Comparison of ENCODE assay signal across 10 mouse cellular contexts in genomic region chr8:121073174-121074107, GRCm38 (mm10). TPM values are rescaled to one million over a fixed set of nuclear protein-coding genes. Genes with fewer than 3 reads are reported as not detected.
DNase-seq lines count a peak whose midpoint lies in the region; ATAC-seq and TF ChIP-seq lines count a peak whose summit lies in the region.
"Had no signal": no experiment of that assay in that cellular context is flagged by ENCODE, and none has a peak within 500 bp of the region (broad histone marks: within the 10 kb centered on the region; RNA-seq: fewer than 3 reads in every experiment).

No protein-coding gene starts in this region.

- no peak for DNase-seq in heart, embryonic 10.5 days (ENCODE audit: low spot score)
- no peak for DNase-seq in heart, postnatal 14 days
- peak; percentile 53 for DNase-seq in hindbrain, embryonic 11.5 days (ENCODE audit: low spot score)
- DNase-seq in lung, postnatal 0 days (ENCODE audit: low spot score) = peak; percentile 54
- DNase-seq in layer of hippocampus, postnatal 36 days = no peak
- DNase-seq in cerebellum, postnatal 25 days = no peak
- DNase-seq in left cerebral cortex, postnatal 25 days (ENCODE audit: low spot score in 2 of 2) = no peak
- DNase-seq: cerebellum, postnatal 14 days; thymus, postnatal 14 days had no signal

- H3K4me1 ChIP-seq in heart, embryonic 10.5 days = peaks cover 41% of the 10 kb centered on the region
- H3K4me1 ChIP-seq in E14TG2a.4 (replicated peaks; ENCODE audit: low read depth, low read length) = peaks cover 25% of the 10 kb centered on the region
- H3K4me1 ChIP-seq in hindbrain, embryonic 11.5 days (replicated peaks; ENCODE audit: control insufficient read depth, insufficient read depth, low read length) = no peaks in the 10 kb centered on the region
- peaks cover 5% of the 10 kb centered on the region for H3K4me1 ChIP-seq in lung, postnatal 0 days (ENCODE audit: insufficient read depth, low read depth, low read length)

- H3K36me3 ChIP-seq in heart, embryonic 10.5 days = no peaks in the 10 kb centered on the region
- no peaks in the 10 kb centered on the region for H3K36me3 ChIP-seq in E14TG2a.4 (ENCODE audit: insufficient read depth, low read length)
- H3K36me3 ChIP-seq in hindbrain, embryonic 11.5 days (ENCODE audit: control insufficient read depth, insufficient read depth, low read length) = no peaks in the 10 kb centered on the region
- no peaks in the 10 kb centered on the region for H3K36me3 ChIP-seq in lung, postnatal 0 days (ENCODE audit: insufficient read depth, low read length)

- H3K4me2 ChIP-seq in hindbrain, embryonic 11.5 days (replicated peaks; ENCODE audit: low read depth, low read length) = no peak overlapping the region
- H3K4me2 ChIP-seq in lung, postnatal 0 days (replicated peaks; ENCODE audit: low read depth, low read length) = peak overlapping the region; percentile 62

- H3K9me3 ChIP-seq in heart, embryonic 10.5 days = no peaks in the 10 kb centered on the region
- H3K9me3 ChIP-seq in E14TG2a.4 (ENCODE audit: low read length) = no peaks in the 10 kb centered on the region
- H3K9me3 ChIP-seq in hindbrain, embryonic 11.5 days (ENCODE audit: control insufficient read depth, low read length) = no peaks in the 10 kb centered on the region
- H3K9me3 ChIP-seq in lung, postnatal 0 days (ENCODE audit: low read length) = no peaks in the 10 kb centered on the region

- H3K27me3 ChIP-seq in heart, embryonic 10.5 days (ENCODE audit: insufficient read depth, poor library complexity, severe bottlenecking) = peaks cover 99% of the 10 kb centered on the region
- peaks cover 96% of the 10 kb centered on the region for H3K27me3 ChIP-seq in E14TG2a.4 (ENCODE audit: insufficient read depth, low read length)
- peaks cover 94% of the 10 kb centered on the region for H3K27me3 ChIP-seq in hindbrain, embryonic 11.5 days (ENCODE audit: control insufficient read depth, insufficient read depth, low read length)
- 0 out of 2 replicates have a peak, but pooled peaks cover 14% of the 10 kb centered on the region for H3K27me3 ChIP-seq in lung, postnatal 0 days (replicated peaks; ENCODE audit: insufficient read depth, low read length)

- intact Hi-C loops in heart, postnatal 14 days (cut with DNase I) = no loop called here
- intact Hi-C loops in left cerebral cortex, postnatal 25 days (cut with DNase I) = loop anchor here (5.0 kb wide), 2 partner anchors 101 to 186 kb away; no protein-coding TSS in a partner anchor

- H3K4me3 ChIP-seq in heart, embryonic 10.5 days = peak overlapping the region; percentile 47
- H3K4me3 ChIP-seq in E14TG2a.4 (replicated peaks; ENCODE audit: low read length) = peak overlapping the region; percentile 51
- no peak overlapping the region for H3K4me3 ChIP-seq in hindbrain, embryonic 11.5 days (ENCODE audit: low read depth, low read length)
- H3K4me3 ChIP-seq in lung, postnatal 0 days (ENCODE audit: low read depth, low read length) = peak overlapping the region; percentile 34

- H3K27ac ChIP-seq in heart, embryonic 10.5 days = peak overlapping the region; percentile 31
- no peak overlapping the region for H3K27ac ChIP-seq in hindbrain, embryonic 11.5 days (ENCODE audit: low read depth, low read length)
- peak overlapping the region; percentile 38 for H3K27ac ChIP-seq in lung, postnatal 0 days (ENCODE audit: low read length)

- ATAC-seq in hindbrain, embryonic 11.5 days (ENCODE audit: low FRiP score) = no peak
- peak; percentile 35; the same call in 1 of the 2 replicates for ATAC-seq in lung, postnatal 0 days

- TF ChIP-seq CTCF in E14TG2a.4 (conservative IDR thresholded peaks at IDR 0.05; ENCODE audit: low read length) = no peak
- TF ChIP-seq CTCF in lung, postnatal 0 days (IDR thresholded peaks at IDR 0.05) = no peak

- under 1% methylated on average over 48 of the region's 48 CpGs for WGBS in heart, embryonic 10.5 days
- under 1% methylated on average over 48 of the region's 48 CpGs for WGBS in hindbrain, embryonic 11.5 days
- WGBS in lung, postnatal 0 days = 14% methylated on average over 48 of the region's 48 CpGs

- TF ChIP-seq EP300 in lung, postnatal 0 days (IDR thresholded peaks at IDR 0.05) = no peak

- H3K9ac ChIP-seq in hindbrain, embryonic 11.5 days (ENCODE audit: low read depth, low read length) = no peak overlapping the region
- peak overlapping the region; percentile 34 for H3K9ac ChIP-seq in lung, postnatal 0 days (replicated peaks; ENCODE audit: low read depth)

RNA-seq across cellular contexts. Expression of gene Foxf1, which starts 10.7 kb away (rescaled TPM):
- 3.1 and 41.3 TPM in 2 replicates for polyA plus RNA-seq in heart, embryonic 10.5 days (2016; fragmentation: Nextera tagmentation; extraction: Ambion mirVana)
- under 1 TPM; 0.17 to 0.22 TPM for total RNA-seq in heart, postnatal 14 days (2021)
- 2.1 and 2.3 TPM in 2 replicates for polyA plus RNA-seq in hindbrain, embryonic 11.5 days (2014; fragmentation: Nextera tagmentation; extraction: Ambion mirVana)
- 156 and 194 TPM in 2 replicates for polyA plus RNA-seq in lung, postnatal 0 days (2015; fragmentation: Nextera tagmentation; extraction: Ambion mirVana)
- total RNA-seq in layer of hippocampus, postnatal 36 days (2021) = under 1 TPM; 0.50 to 0.66 TPM
- total RNA-seq in left cerebral cortex, postnatal 25 days (2021) = 1 to 10 TPM in 1 of 2 experiments, under 1 TPM in 1; 0.87 to 1.1 TPM

RNA-seq across cellular contexts. Expression of gene Mthfsd, which starts 34.8 kb away (rescaled TPM):
- polyA plus RNA-seq in heart, embryonic 10.5 days (2016; fragmentation: Nextera tagmentation; extraction: Ambion mirVana) = 57.0 and 58.7 TPM in 2 replicates
- 10 to 100 TPM; 13.5 to 17.3 TPM for total RNA-seq in heart, postnatal 14 days (2021)
- polyA plus RNA-seq in hindbrain, embryonic 11.5 days (2014; fragmentation: Nextera tagmentation; extraction: Ambion mirVana) = 53.5 and 56.1 TPM in 2 replicates
- 36.1 and 37.7 TPM in 2 replicates for polyA plus RNA-seq in lung, postnatal 0 days (2015; fragmentation: Nextera tagmentation; extraction: Ambion mirVana)
- total RNA-seq in layer of hippocampus, postnatal 36 days (2021) = 10 to 100 TPM; 31.8 to 36.9 TPM
- total RNA-seq in left cerebral cortex, postnatal 25 days (2021) = 10 to 100 TPM; 38.3 to 40.7 TPM

RNA-seq across cellular contexts. Expression of gene Foxc2, which starts 42.5 kb away (rescaled TPM):
- polyA plus RNA-seq in heart, embryonic 10.5 days (2016; fragmentation: Nextera tagmentation; extraction: Ambion mirVana) = 12.4 and 14.8 TPM in 2 replicates
- 1 to 10 TPM; 2.4 to 2.6 TPM for total RNA-seq in heart, postnatal 14 days (2021)
- polyA plus RNA-seq in hindbrain, embryonic 11.5 days (2014; fragmentation: Nextera tagmentation; extraction: Ambion mirVana) = 6.8 and 8.0 TPM in 2 replicates
- polyA plus RNA-seq in lung, postnatal 0 days (2015; fragmentation: Nextera tagmentation; extraction: Ambion mirVana) = 0.47 and 0.58 TPM in 2 replicates
- 1 to 10 TPM in 1 of 2 experiments, under 1 TPM in 1; 0.20 to 1.1 TPM for total RNA-seq in layer of hippocampus, postnatal 36 days (2021)
- 1 to 10 TPM; 1.8 to 2.1 TPM for total RNA-seq in left cerebral cortex, postnatal 25 days (2021)

RNA-seq across cellular contexts. Expression of gene Foxl1, which starts 54.3 kb away (rescaled TPM):
- 0.53 and 2.0 TPM in 2 replicates for polyA plus RNA-seq in heart, embryonic 10.5 days (2016; fragmentation: Nextera tagmentation; extraction: Ambion mirVana)
- total RNA-seq in heart, postnatal 14 days (2021) = under 1 TPM; 0.12 to 0.17 TPM
- polyA plus RNA-seq in hindbrain, embryonic 11.5 days (2014; fragmentation: Nextera tagmentation; extraction: Ambion mirVana) = 0.73 and 1.9 TPM in 2 replicates
- 0.88 and 1.3 TPM in 2 replicates for polyA plus RNA-seq in lung, postnatal 0 days (2015; fragmentation: Nextera tagmentation; extraction: Ambion mirVana)
- not detected for total RNA-seq in layer of hippocampus, postnatal 36 days (2021)
- under 1 TPM; 0.16 to 0.30 TPM for total RNA-seq in left cerebral cortex, postnatal 25 days (2021)

Comparison
In these comparisons a context has a peak if more than half of its experiments do, and no peak if none do; other contexts are left out.
1. DNase-seq: peak in hindbrain, embryonic 11.5 days (single experiment) and lung, postnatal 0 days (single experiment); none in heart, embryonic 10.5 days (single experiment), heart, postnatal 14 days (0 of 2), layer of hippocampus, postnatal 36 days (0 of 2), cerebellum, postnatal 25 days (0 of 2) and left cerebral cortex, postnatal 25 days (0 of 2).